Mouse (Mus musculus): ENCODE results near the gene Vnn1. TPM values are rescaled to one million over a fixed set of nuclear protein-coding genes. Genes with fewer than 3 reads are reported as not detected.

Vnn1 gene
- total and polyA plus RNA-seq, 3 experiments, result not detected

DNA sequence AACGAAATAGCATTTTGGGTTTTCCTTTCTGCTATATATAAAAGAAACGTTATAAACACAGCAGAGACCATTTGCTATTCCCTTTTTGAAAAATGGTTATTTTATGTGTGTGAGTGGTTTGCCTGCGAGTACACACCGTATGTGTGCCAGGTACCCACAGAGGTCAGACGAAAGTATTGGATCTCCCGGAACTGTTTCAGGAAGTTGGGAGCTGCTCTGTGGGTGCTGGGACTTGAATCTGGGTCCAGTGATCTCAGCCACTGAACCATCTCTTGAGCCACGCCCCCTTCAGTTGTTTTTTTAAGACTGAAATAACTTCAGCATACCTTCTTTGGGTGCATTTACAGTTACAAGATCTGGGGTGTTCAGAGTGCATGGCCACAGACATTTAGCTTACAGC, 888 bp downstream of the Vnn1 start:
- Histone ChIP-seq H3K9ac (ENCODE audit: insufficient read depth, low read depth) (no peak overlapping the region), H3K27ac (ENCODE audit: insufficient read depth, low read depth) (no peak overlapping the region), H3K4me3 (replicated peaks in 1 of 3; ENCODE audit: low read depth in 2 of 3, low read length in 2 of 3, poor library complexity in 1 of 3) (no peak overlapping the region), H3K4me1 (ENCODE audit: control insufficient read depth in 1 of 2, insufficient read depth in 2 of 2) (no peaks in the 10 kb centered on the region), H3K4me2 (ENCODE audit: insufficient read depth, low read depth, poor library complexity, severe bottlenecking) (no peak overlapping the region), H3K9me3 (replicated peaks; ENCODE audit: low read length) (peaks cover 7% of the 10 kb centered on the region), H3K79me2 (replicated peaks; ENCODE audit: control insufficient read depth, extremely low read depth, insufficient read depth, poor library complexity, severe bottlenecking) (no peaks in the 10 kb centered on the region), H3K36me3 (replicated peaks in 1 of 2; ENCODE audit: control insufficient read depth in 1 of 2, insufficient read depth in 1 of 2, low read length in 1 of 2) (no peaks in the 10 kb centered on the region), H3K27me3 (replicated peaks) (no peaks in the 10 kb centered on the region)
- TF ChIP-seq UBTF (IDR thresholded peaks at IDR 0.05; ENCODE audit: low read depth, low read length), result no peak
- dilution Hi-C loops (cut with MboI; ENCODE audit: extremely low pct_ligation_motif_present, extremely low pct_unique_long_range_greater_than_20kb, low sequenced_read_pairs) (no loop called here), in situ Hi-C loops (cut with MboI; ENCODE audit: low pct_ligation_motif_present, low pct_unique_long_range_greater_than_20kb, low sequenced_read_pairs) (no loop called here)
- DNase-seq (ENCODE audit: extremely low read depth), result no peak

DNA sequence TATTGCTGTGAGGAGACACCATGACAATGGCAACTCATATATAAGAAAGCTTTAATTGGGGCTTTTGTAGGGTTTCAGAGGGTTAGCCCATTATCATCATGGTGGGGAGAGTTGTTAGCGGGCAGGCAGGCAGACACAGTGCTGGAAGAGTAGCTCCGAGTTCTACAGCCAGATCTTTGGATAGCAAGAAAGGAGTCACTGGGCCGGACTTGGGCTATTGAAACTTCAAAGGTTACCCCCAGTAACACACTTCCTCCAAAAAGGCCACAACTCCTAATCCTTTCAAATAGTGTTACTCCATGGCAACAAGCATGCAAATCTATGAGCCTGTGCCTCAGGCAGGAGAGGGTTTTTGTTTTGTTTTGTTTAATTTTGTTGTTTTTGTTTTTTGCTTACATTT, 6.6 kb downstream of the Vnn1 start:
- Histone ChIP-seq H3K27me3 (replicated peaks) (no peaks in the 10 kb centered on the region), H3K9ac (ENCODE audit: insufficient read depth, low read depth) (no peak overlapping the region)

DNA sequence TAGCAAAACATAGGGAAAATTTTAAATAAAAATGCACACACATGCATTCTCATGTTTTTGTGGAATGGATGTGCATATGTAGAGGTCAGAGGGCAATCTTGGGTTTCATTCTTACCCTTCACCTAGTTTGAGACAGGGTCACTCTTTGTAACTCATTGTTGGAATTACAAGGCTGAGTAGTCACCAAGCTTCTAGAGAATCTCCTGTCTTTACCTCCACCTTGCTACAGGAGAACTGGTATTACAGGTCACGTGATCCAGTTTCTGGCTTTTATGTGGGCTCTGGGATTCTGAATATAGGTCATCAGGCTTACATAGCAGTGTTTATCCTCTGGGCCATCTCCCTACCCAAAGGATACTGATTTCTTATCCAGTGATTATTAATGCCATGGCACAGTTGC, 11.2 kb downstream of the Vnn1 start:
- Histone ChIP-seq H3K9me3 (replicated peaks; ENCODE audit: low read length) (no peaks in the 10 kb centered on the region), H3K27ac (ENCODE audit: insufficient read depth, low read depth) (no peak overlapping the region), H3K9ac (ENCODE audit: insufficient read depth, low read depth) (no peak overlapping the region), H3K27me3 (replicated peaks) (no peaks in the 10 kb centered on the region), H3K79me2 (replicated peaks; ENCODE audit: control insufficient read depth, extremely low read depth, insufficient read depth, poor library complexity, severe bottlenecking) (no peaks in the 10 kb centered on the region), H3K36me3 (replicated peaks in 1 of 2; ENCODE audit: control insufficient read depth in 1 of 2, insufficient read depth in 1 of 2, low read length in 1 of 2) (no peaks in the 10 kb centered on the region), H3K4me3 (replicated peaks in 1 of 3; ENCODE audit: low read depth in 2 of 3, low read length in 2 of 3, poor library complexity in 1 of 3) (no peak overlapping the region), H3K4me1 (ENCODE audit: control insufficient read depth in 1 of 2, insufficient read depth in 2 of 2) (no peaks in the 10 kb centered on the region), H3K4me2 (ENCODE audit: insufficient read depth, low read depth, poor library complexity, severe bottlenecking) (no peak overlapping the region)
- in situ Hi-C loops (cut with MboI; ENCODE audit: low pct_ligation_motif_present, low pct_unique_long_range_greater_than_20kb, low sequenced_read_pairs) (no loop called here), dilution Hi-C loops (cut with MboI; ENCODE audit: extremely low pct_ligation_motif_present, extremely low pct_unique_long_range_greater_than_20kb, low sequenced_read_pairs) (no loop called here)
- TF ChIP-seq USF1 (IDR thresholded peaks at IDR 0.05; ENCODE audit: low read depth, low read length) (no peak), RAD21 (IDR thresholded peaks at IDR 0.05; ENCODE audit: low read depth, low read length) (no peak), JUN (IDR thresholded peaks at IDR 0.05; ENCODE audit: insufficient read depth, low read depth, low read length) (no peak), CHD2 (IDR thresholded peaks at IDR 0.05; ENCODE audit: low read length) (no peak), E2F4 (IDR thresholded peaks at IDR 0.05; ENCODE audit: insufficient replicate concordance, low read depth, low read length) (no peak), ZC3H11A (IDR thresholded peaks at IDR 0.05; ENCODE audit: low read depth, low read length) (no peak), POLR2AphosphoS2 (IDR thresholded peaks at IDR 0.05; ENCODE audit: low read depth, low read length) (no peak), KAT2A (IDR thresholded peaks at IDR 0.05; ENCODE audit: insufficient replicate concordance, low read length) (no peak)
- no peak for DNase-seq (ENCODE audit: extremely low read depth)

More for the DNA sequence above, 6.6 kb downstream of the Vnn1 start:
- Histone ChIP-seq H3K4me3 (replicated peaks in 1 of 3; ENCODE audit: low read depth in 2 of 3, low read length in 2 of 3, poor library complexity in 1 of 3) (no peak overlapping the region), H3K79me2 (replicated peaks; ENCODE audit: control insufficient read depth, extremely low read depth, insufficient read depth, poor library complexity, severe bottlenecking) (no peaks in the 10 kb centered on the region), H3K4me1 (ENCODE audit: control insufficient read depth in 1 of 2, insufficient read depth in 2 of 2) (no peaks in the 10 kb centered on the region), H3K4me2 (ENCODE audit: insufficient read depth, low read depth, poor library complexity, severe bottlenecking) (no peak overlapping the region), H3K27ac (ENCODE audit: insufficient read depth, low read depth) (no peak overlapping the region), H3K36me3 (replicated peaks in 1 of 2; ENCODE audit: control insufficient read depth in 1 of 2, insufficient read depth in 1 of 2, low read length in 1 of 2) (no peaks in the 10 kb centered on the region), H3K9me3 (replicated peaks; ENCODE audit: low read length) (no peaks in the 10 kb centered on the region)
- TF ChIP-seq KAT2A (IDR thresholded peaks at IDR 0.05; ENCODE audit: insufficient replicate concordance, low read length) (no peak), MXI1 (IDR thresholded peaks at IDR 0.05; ENCODE audit: low read depth, low read length) (no peak), UBTF (IDR thresholded peaks at IDR 0.05; ENCODE audit: low read depth, low read length) (no peak), ETS1 (conservative IDR thresholded peaks at IDR 0.05; ENCODE audit: low read depth, low read length) (no peak), GABPA (IDR thresholded peaks at IDR 0.05; ENCODE audit: insufficient replicate concordance, low read depth, low read length) (no peak), MAFK (IDR thresholded peaks at IDR 0.05; ENCODE audit: insufficient replicate concordance, low read length) (no peak), ZMIZ1 (IDR thresholded peaks at IDR 0.05; ENCODE audit: low read depth, low read length) (no peak)
- in situ Hi-C loops (cut with MboI; ENCODE audit: low pct_ligation_motif_present, low pct_unique_long_range_greater_than_20kb, low sequenced_read_pairs), result no loop called here
- DNase-seq (ENCODE audit: extremely low read depth), result no peak
- dilution Hi-C loops (cut with MboI; ENCODE audit: extremely low pct_ligation_motif_present, extremely low pct_unique_long_range_greater_than_20kb, low sequenced_read_pairs), result no loop called here

Measured in CH12.LX (cell line).